Mouse (Mus musculus) cerebellum, adult 18-20 months (tissue): ENCODE measurements around the gene Lce1l.
"Not testable (repeated sequence)": the region's sequence is repeated elsewhere in the genome, so short reads cannot be mapped to it uniquely, and the experiment has no call there.

Experiments used
- DNase-seq, 2 experiments: peaks; one replicate each; pipeline ENCODE4 v3.0.0; 2021

Lce1l gene

GRCm38 (mm10) chr3:92851186-92851585 lies at the start of gene Lce1l:
Lce1l (minus strand) TSS chr3:92851286.
- DNase-seq = no peak

- no peak for DNase-seq
These were observed 43.4 kb upstream of the Lce1l start for GRCm38 (mm10) chr3:92894489-92894888.

GRCm38 (mm10) chr3:92894063-92894462 lies 43.0 kb upstream of the Lce1l start:
- no peak for DNase-seq

DNA sequence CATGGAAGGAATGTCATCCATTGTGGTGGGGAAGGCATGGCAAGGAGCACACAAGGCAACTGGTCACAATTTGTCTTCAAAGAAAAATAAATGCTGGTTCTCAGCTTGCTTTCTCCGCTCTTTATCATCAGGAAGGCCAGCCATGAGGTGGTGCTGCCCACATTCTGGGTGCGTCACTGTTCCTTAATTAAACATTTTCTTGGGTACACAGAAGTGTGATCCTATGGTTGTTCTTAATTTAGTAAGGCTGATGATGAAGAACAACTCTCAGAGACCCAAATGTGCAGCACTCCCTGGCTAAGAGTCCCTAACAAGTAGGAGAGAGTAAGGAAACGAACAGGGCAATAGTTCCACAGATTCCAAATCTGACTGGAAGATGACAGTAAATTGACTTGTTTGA lies 23.1 kb upstream of the Lce1l start:
- DNase-seq = no peak

- DNase-seq = no peak
These were observed 19.0 kb upstream of the Lce1l start, which contains the start of gene 2310050C09Rik for GRCm38 (mm10) chr3:92870116-92870515. 2310050C09Rik (minus strand) TSS chr3:92870216.

- DNase-seq = no peak
These were observed 24.0 kb downstream of the Lce1l start, which contains the start of gene Kprp for GRCm38 (mm10) chr3:92827108-92827507. Kprp (minus strand) TSS chr3:92827247.

- no peak for DNase-seq
These were observed 25.3 kb downstream of the Lce1l start for GRCm38 (mm10) chr3:92825808-92826207.

- DNase-seq = not testable (repeated sequence)
These were observed 35.0 kb downstream of the Lce1l start for GRCm38 (mm10) chr3:92816036-92816435.

DNA sequence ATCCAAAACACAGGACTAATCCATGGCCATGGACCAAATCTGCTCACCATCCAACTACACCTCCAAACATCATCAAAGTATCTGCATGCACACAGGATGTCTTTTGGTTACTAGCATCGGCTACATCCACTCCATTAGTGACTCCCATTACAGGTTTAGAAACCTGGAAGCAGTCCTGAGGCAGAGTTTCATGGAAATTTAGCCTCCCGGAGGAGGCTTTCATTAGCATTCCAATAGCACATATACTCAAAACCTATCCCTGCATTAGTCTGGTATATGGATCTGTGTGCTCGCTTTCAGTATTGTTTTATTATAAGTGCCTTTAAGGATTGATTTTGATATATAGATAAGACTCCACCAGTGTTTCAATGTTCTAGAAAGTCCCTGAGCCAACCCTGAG lies 35.5 kb downstream of the Lce1l start:
- DNase-seq = no peak

GRCm38 (mm10) chr3:92807791-92808190 lies 43.3 kb downstream of the Lce1l start, which contains the start of gene Lce1k:
Lce1k (minus strand) TSS chr3:92807891.
- DNase-seq = no peak
